Mouse (Mus musculus): ENCODE measurements at regions not wholly inside any gene's neighbourhood (a gene's known extent, or its start where the extent isn't known, plus 50 kb on each side); places are given as distances from the start of the nearest gene placed in this dataset.
A peak's percentile ranks its signal among the peaks of the same experiment; 100 is the strongest.
"Not testable (repeated sequence)": the region's sequence is repeated elsewhere in the genome, so short reads cannot be mapped to it uniquely, and the experiment has no call there.

GRCm38 (mm10) chr14:53616061-53616460 is 637.8 kb downstream of the Dad1 start:
- DNase-seq (ENCODE audit: low spot score in 2 of 2) = not testable (repeated sequence)

DNA sequence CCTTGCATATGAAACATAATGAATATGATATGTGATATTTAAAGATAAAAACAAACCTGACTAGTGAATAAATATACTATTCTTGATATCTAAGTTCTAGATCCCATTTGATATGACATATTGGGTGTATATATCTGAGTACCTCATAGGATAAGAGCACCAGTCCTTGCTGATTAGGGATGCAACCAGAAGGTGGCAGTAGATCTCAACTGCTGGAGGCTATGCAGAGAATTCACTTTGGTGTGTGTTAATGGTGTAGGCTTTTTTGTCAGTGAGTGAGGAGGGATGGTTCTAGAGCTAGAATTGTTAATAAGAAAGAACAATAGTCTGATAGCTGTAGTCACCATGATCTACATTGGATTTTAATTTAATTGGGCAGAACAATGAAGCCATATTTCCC is 639.6 kb downstream of the Dad1 start:
- no peak for DNase-seq (ENCODE audit: low spot score in 2 of 2)

GRCm38 (mm10) chr14:53599299-53599698 is 654.6 kb downstream of the Dad1 start:
- not testable (repeated sequence) for DNase-seq (ENCODE audit: low spot score in 2 of 2)

- not testable (repeated sequence) for DNase-seq (ENCODE audit: low spot score in 2 of 2)
These were observed 656.6 kb downstream of the Dad1 start for GRCm38 (mm10) chr14:53597287-53597686.

- DNase-seq (ENCODE audit: low spot score in 2 of 2) = not testable (repeated sequence)
These were observed 663.3 kb downstream of the Dad1 start for GRCm38 (mm10) chr14:53590601-53591000.

DNA sequence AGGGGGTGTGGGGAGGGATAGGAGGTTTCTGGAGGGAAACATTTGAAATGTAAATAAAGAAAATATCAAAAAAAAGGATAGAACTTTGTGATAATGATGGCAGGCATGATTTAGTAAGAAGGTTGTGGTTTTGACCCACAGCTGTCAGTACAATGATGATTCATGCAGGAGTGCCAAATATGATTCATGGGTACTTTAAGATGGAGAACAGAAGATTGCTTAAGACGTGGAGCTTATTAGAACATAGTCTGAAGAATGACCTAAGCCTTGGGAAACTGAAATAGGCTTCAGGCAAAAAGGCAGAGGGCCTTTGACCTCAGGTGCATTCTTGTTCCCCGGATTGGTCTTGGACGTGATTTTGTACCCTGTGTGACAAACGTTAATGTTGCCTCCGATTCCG is 671.4 kb downstream of the Dad1 start:
- not testable (repeated sequence) for DNase-seq (ENCODE audit: low spot score in 2 of 2)

DNA sequence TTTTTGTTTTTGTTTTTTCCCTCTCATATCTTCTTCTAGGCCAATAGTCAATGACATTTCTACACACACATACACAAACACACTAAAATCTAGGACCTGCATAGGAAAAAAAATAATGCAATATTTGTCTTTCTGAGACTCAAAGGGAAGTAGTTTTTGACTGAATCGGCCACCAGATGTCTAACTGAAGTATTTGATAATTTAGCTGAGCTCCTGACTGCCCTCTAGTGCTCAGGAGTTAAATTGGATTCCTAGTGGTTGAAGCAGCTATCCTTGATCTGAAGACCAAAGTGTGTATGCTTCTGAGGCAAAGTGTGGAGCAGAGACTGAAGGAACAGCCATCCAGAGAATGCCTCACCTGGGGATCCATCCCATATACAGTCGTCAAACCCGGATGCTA is 672.2 kb downstream of the Dad1 start:
- not testable (repeated sequence) for DNase-seq (ENCODE audit: low spot score in 2 of 2)

DNA sequence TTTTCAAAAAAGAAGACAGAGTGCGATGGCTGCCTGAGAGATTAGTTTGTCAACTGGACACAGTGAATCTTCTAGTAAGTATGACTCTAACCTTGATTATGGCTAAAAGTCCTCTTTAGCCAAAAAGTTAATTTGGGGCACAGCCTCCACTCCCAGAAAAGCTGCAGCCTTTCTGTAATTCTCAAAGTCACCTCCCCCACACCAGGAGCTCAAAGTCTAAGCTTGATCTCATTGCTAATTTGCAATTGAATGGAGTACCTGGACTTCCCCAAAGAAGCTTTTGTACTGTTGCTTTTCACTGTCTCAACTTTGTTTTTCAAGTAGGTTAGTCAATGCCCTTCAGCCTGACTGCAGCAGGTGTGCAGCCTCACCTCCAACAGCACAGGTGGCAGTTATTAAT is 677.0 kb downstream of the Dad1 start:
- not testable (repeated sequence) for DNase-seq (ENCODE audit: low spot score in 2 of 2)

- not testable (repeated sequence) for DNase-seq (ENCODE audit: low spot score in 2 of 2)
These were observed 681.2 kb downstream of the Dad1 start for GRCm38 (mm10) chr14:53572701-53573100.

DNA sequence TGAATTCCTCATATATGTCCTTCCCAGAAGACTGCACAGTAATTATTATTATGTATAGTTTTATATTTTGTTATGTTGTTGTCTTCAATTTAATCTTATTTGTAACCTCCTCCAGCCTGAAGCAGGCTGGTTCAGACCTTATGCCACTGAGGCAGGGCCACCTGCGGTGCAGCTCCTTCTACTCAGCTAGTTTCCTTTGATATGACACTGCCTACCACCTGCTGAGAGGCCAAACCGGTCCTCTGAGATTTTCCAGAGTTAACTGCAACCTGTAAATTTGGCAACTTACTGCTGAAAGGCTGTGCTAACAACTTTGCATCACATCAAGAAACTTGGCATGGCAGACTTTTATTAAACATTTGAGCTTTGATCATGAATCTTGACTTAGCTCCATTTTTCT is 691.3 kb downstream of the Dad1 start:
- no peak for DNase-seq (ENCODE audit: low spot score in 2 of 2)

- DNase-seq (ENCODE audit: low spot score in 2 of 2) = not testable (repeated sequence)
These were observed 693.8 kb downstream of the Dad1 start for GRCm38 (mm10) chr14:53560146-53560545.

DNA sequence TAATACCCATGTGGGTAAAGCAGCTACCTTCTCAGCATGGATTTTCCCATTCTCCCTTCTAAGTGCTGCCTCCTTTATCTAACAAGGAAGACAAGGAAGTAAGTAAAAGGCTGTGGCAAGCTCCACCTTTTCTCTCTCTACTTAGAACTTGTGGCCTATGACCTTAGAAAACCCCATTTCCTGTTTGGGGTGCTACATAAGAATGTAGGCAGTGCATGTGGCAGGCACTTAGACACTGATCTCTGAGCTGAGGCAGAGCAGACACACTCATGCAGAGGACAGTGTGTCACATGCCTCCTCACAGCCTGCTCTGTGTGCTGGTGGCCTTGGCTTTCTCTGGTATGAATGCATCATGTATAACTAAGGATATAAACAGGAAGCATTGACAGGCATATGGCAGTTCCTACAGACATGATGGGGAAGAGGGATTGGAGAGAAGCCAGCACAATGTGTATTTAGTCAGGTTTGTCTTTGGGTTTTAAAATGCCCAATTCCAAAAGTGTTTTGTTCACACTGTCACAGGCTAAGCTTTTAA is 694.5 kb downstream of the Dad1 start:
- DNase-seq (ENCODE audit: low spot score in 2 of 2) = not testable (repeated sequence)

GRCm38 (mm10) chr14:53553771-53554170 is 700.1 kb downstream of the Dad1 start:
- no peak for DNase-seq (ENCODE audit: low spot score in 2 of 2)

- DNase-seq (ENCODE audit: low spot score in 2 of 2) = not testable (repeated sequence)
These were observed 706.5 kb downstream of the Dad1 start for GRCm38 (mm10) chr14:53547365-53547764.

DNA sequence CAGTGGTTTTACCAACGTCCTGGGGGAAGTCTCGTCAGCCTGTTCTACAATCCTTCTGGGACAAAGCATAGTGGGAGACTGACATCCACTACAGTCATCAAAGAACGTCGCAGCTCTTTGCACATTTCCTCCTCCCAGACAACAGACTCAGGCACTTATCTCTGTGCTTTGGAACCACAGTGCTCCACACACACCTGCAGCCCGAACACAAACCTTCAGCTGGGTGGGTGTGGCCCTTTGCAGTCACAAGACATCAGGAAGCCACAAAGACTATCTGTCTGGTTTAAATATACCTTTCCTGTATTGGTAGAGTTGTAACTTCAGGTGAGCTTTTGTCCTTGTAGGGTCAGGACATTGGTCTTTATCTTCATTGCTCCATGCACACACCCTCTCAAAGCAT is 708.6 kb downstream of the Dad1 start:
- DNase-seq (ENCODE audit: low spot score in 2 of 2) = no peak

GRCm38 (mm10) chr14:53541640-53542039 is 712.3 kb downstream of the Dad1 start:
- DNase-seq (ENCODE audit: low spot score in 2 of 2) = peak; percentile 14 to 22

DNA sequence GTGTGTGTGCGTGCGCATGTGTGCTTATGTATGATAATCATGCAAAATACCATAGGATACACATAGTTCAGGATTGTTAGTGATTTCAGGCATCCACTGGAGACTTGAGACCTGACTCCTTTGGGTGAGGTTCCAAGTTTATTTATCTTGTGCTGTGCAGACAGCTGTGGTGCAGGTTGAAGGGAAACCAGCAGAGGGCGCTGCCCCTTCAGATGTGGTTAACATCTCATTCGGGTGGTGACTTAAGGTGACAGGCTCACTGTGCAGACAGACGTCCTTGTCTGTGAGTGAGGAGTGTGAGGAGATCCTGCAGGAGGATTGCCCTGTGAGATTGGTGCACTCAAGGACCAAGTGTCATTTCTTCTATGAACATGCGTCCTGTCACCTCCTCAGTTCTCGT is 716.0 kb downstream of the Dad1 start:
- DNase-seq (ENCODE audit: low spot score in 2 of 2) = not testable (repeated sequence)

DNA sequence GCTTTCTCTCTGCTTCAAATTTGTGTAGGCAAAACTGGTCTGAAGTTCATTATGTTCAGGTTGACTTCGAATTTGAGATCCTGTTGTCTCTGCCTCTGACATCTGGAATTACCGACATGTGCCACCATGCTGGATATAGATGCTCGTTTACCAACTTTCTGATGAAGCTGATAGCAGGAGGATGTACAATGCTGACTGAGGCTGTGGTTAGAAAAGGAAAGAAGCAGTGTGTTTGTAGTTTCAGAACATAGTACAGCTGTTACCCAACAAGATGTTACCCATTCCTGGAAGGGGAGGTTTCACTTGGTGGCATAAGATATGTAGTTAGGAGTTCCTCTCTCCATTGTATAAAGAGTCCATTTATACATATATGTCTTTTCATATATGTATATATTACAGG is 730.5 kb downstream of the Dad1 start:
- not testable (repeated sequence) for DNase-seq (ENCODE audit: low spot score in 2 of 2)

DNA sequence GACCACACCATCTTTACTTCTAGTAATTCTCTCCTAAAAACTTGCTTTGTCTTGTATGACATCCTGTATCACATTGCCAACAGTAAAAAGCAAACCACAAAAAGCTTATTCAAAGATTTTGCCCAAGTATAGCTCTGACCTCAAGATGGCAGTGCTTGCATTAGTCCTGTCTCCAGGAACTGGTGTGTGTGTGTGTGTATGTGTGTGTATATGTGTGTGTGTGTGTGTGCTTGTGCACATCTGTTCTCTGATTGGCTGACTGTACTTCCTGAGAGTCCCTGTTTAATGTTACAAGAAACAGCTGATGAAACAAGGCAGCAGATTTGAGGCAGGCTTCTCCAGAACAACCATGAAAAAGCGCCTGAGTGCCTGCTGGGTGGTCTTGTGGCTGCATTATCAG is 735.0 kb downstream of the Dad1 start:
- not testable (repeated sequence) for DNase-seq (ENCODE audit: low spot score in 2 of 2)

DNA sequence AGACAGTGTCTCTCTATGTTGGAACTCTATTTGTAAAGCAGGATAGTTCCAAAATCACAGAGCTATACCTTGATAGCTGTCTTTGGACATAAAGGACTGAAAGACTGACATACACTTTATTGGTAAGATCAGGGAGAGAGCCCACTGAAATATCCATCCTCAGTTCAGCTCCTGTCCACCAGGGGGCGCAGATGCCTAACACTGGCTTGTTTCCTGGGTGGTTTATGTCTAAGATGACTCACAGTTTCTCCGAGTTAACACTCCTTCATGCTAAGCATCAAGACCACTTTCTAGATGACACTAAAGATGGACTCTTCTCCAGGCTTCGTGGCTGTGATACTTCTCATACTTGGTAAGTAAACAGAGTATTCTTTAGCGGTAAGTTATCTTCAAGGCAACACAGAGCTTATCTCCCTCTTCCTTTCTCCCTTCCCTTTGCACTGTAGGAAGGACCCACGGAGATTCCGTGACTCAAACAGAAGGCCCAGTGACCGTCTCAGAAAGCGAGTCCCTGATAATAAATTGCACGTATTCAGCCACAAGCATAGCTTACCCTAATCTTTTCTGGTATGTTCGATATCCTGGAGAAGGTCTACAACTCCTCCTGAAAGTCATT is 737.2 kb downstream of the Dad1 start:
- DNase-seq (ENCODE audit: low spot score in 2 of 2) = not testable (repeated sequence)

DNA sequence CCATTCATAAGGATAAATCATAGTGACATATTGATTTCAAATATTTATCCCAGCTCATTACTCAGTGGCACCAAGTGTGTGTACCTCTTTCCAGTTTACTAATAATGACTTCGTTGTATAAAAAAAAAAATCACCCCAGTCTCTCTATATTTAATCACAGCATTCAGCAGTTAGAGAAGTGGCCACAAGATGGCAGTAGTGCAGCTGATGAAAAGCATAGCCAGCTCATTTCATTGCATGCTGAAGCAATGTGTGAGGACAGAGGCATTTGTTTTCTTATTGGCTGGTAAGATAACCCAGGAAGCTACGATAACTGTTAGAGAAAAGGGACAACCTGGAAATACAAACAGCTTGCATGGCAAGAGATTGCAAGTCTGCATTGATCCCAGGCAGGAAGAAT is 748.5 kb downstream of the Dad1 start:
- peak; percentile 13 to 20 for DNase-seq (ENCODE audit: low spot score in 2 of 2)

GRCm38 (mm10) chr14:53488383-53488782 is 765.5 kb downstream of the Dad1 start:
- not testable (repeated sequence) for DNase-seq (ENCODE audit: low spot score in 2 of 2)

DNA sequence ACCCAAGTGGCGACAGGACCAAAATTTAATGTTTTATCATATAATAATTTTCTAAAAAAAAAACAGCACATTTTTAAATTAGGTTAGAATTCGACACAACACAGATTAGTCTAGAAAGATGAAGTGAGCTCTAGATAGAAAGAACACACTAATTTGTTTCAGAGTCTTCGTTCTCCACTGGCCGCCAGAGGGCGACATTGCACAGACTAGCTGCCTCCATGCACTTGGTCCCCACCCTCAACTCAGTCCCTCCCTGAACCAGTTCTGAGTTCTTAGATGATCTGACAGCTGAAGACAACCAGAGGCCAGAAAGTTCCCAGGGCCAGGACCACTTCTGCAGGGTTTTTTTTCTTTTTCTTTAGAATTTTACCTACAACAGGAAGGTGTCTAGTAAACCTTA is 766.3 kb downstream of the Dad1 start:
- DNase-seq (ENCODE audit: low spot score in 2 of 2) = not testable (repeated sequence)
